28 mouse cellular contexts compared by ENCODE assay signal in the genomic region with DNA sequence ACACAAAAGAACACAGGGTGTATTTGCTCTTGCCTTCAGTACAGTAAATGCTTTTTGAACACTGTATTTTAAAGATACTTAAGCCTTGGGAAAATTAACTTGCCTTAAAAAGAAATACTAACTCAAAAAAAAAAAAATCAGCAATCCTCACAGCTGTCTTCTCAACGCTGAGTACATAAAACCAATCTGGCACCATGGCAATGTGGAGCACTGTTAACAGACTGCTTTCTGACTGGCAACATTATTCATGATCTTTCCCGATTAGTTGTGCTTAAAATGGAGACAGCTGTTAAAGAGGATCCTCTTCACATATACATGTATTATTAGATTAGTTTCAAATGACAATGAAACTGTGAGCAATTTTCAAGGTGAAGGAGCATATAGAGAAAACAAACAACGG.
DNase-seq lines count a peak whose midpoint lies in the region; ATAC-seq and TF ChIP-seq lines count a peak whose summit lies in the region.
"Had no signal": no experiment of that assay in that cellular context is flagged by ENCODE, and none has a peak within 500 bp of the region (broad histone marks: within the 10 kb centered on the region; RNA-seq: fewer than 3 reads in every experiment).

No protein-coding gene starts in this region.

- H3K36me3 ChIP-seq in forebrain, embryonic 15.5 days, result no peaks in the 10 kb centered on the region
- H3K36me3 ChIP-seq in forebrain, embryonic 11.5 days (ENCODE audit: control insufficient read depth, insufficient read depth, low read length), result no peaks in the 10 kb centered on the region
- H3K36me3 ChIP-seq in forebrain, postnatal 0 days (ENCODE audit: insufficient read depth), result no peaks in the 10 kb centered on the region
- H3K36me3 ChIP-seq: embryonic facial prominence, embryonic 15.5 days; G1E; heart, embryonic 13.5 days; hindbrain, embryonic 12.5 days; limb, embryonic 10.5 days; liver, embryonic 15.5 days; midbrain, embryonic 15.5 days; neural tube, embryonic 13.5 days had no signal

- no peak for TF ChIP-seq POLR2A in cerebellum, adult 2 months (IDR thresholded peaks at IDR 0.05; ENCODE audit: borderline replicate concordance, insufficient read depth, low read length)

- 51% methylated on average over 3 of the region's 3 CpGs for WGBS in forebrain, embryonic 15.5 days
- WGBS in forebrain, embryonic 11.5 days, result 76% methylated on average over 3 of the region's 3 CpGs
- 41% methylated on average over 3 of the region's 3 CpGs for WGBS in forebrain, postnatal 0 days
- 18% methylated on average over 3 of the region's 3 CpGs for WGBS in cerebellum, adult 2 months

- peak overlapping the region; percentile 53; the same call in 1 of the 2 replicates for H3K27ac ChIP-seq in forebrain, embryonic 15.5 days (replicated peaks)
- no peak overlapping the region for H3K27ac ChIP-seq in forebrain, embryonic 11.5 days (ENCODE audit: low read depth, low read length)
- H3K27ac ChIP-seq in left cerebral cortex, adult 2 months, result no peak overlapping the region
- H3K27ac ChIP-seq in forebrain, postnatal 0 days (ENCODE audit: low read depth, low read length), result no peak overlapping the region; the same call in 1 of the 2 replicates
- H3K27ac ChIP-seq in cerebellum, adult 2 months (ENCODE audit: insufficient read depth, low read length), result no peak overlapping the region
- H3K27ac ChIP-seq: embryonic facial prominence, embryonic 15.5 days; heart, adult 2 months; heart, embryonic 13.5 days; hindbrain, embryonic 12.5 days; limb, embryonic 10.5 days; liver, embryonic 15.5 days; midbrain, embryonic 15.5 days; neural tube, embryonic 13.5 days; stomach, postnatal 0 days had no signal

- H3K9ac ChIP-seq in forebrain, embryonic 15.5 days (replicated peaks), result no peak overlapping the region
- no peak overlapping the region for H3K9ac ChIP-seq in forebrain, embryonic 11.5 days (ENCODE audit: low read length)
- no peak overlapping the region for H3K9ac ChIP-seq in forebrain, postnatal 0 days
- H3K9ac ChIP-seq: embryonic facial prominence, embryonic 15.5 days; heart, embryonic 13.5 days; hindbrain, embryonic 12.5 days; liver, embryonic 15.5 days; midbrain, embryonic 15.5 days; neural tube, embryonic 13.5 days had no signal

- no peak for TF ChIP-seq CTCF in left cerebral cortex, adult 2 months (IDR thresholded peaks at IDR 0.05)
- TF ChIP-seq CTCF in forebrain, postnatal 0 days (IDR thresholded peaks at IDR 0.05; ENCODE audit: low read depth), result no peak
- TF ChIP-seq CTCF in cerebellum, adult 2 months (IDR thresholded peaks at IDR 0.05; ENCODE audit: borderline replicate concordance, insufficient read depth, low read depth, low read length), result no peak

- H3K4me3 ChIP-seq in forebrain, embryonic 15.5 days, result no peak overlapping the region
- H3K4me3 ChIP-seq in forebrain, embryonic 11.5 days (ENCODE audit: low read depth, low read length), result no peak overlapping the region
- H3K4me3 ChIP-seq in left cerebral cortex, adult 2 months, result no peak overlapping the region
- no peak overlapping the region for H3K4me3 ChIP-seq in forebrain, postnatal 0 days (ENCODE audit: low read depth, low read length)
- H3K4me3 ChIP-seq in cerebellum, adult 2 months (replicated peaks; ENCODE audit: insufficient read depth, low read depth, low read length), result no peak overlapping the region
- H3K4me3 ChIP-seq: embryonic facial prominence, embryonic 15.5 days; heart, adult 2 months; heart, embryonic 13.5 days; hindbrain, embryonic 12.5 days; limb, embryonic 10.5 days; liver, embryonic 15.5 days; midbrain, embryonic 15.5 days; neural tube, embryonic 13.5 days had no signal

- intact Hi-C loops in left cerebral cortex, postnatal 25 days (cut with DNase I), result no loop called here
- intact Hi-C loops in left cerebral cortex, adult 2 months (cut with DNase I), result no loop called here

- ATAC-seq in forebrain, embryonic 15.5 days (replicated peaks), result peak; percentile 70
- no peak for ATAC-seq in forebrain, embryonic 11.5 days (replicated peaks; ENCODE audit: low FRiP score)
- peak; percentile 85 for ATAC-seq in forebrain, postnatal 0 days
- ATAC-seq: intestine, postnatal 0 days; midbrain, embryonic 15.5 days; Patski had no signal

- no peak for DNase-seq in forebrain, embryonic 11.5 days (ENCODE audit: low spot score)
- DNase-seq in left cerebral cortex, postnatal 25 days (ENCODE audit: low spot score in 2 of 2), result peak; percentile 1 to 14
- no peak for DNase-seq in left cerebral cortex, adult 2 months (ENCODE audit: extremely low spot score in 1 of 2, low spot score in 2 of 2)
- peak; percentile 61 for DNase-seq in forebrain, postnatal 0 days
- DNase-seq in lung, adult 18-20 months, result no peak
- no peak for DNase-seq in cerebellum, adult 2 months
- DNase-seq: cerebellum, adult 18-20 months; cerebellum, postnatal 36 days; embryo, embryonic 11 days; gastrocnemius, postnatal 36 days; heart, adult 2 months; kidney, postnatal 25 days; liver; lung, postnatal 4 days; retina, postnatal 1 day had no signal

- H3K4me2 ChIP-seq in forebrain, embryonic 15.5 days (replicated peaks), result no peak overlapping the region
- no peak overlapping the region for H3K4me2 ChIP-seq in forebrain, embryonic 11.5 days (ENCODE audit: low read depth, low read length, severe bottlenecking)
- no peak overlapping the region for H3K4me2 ChIP-seq in forebrain, postnatal 0 days (ENCODE audit: low read depth)
- H3K4me2 ChIP-seq: embryonic facial prominence, embryonic 15.5 days; heart, embryonic 13.5 days; hindbrain, embryonic 12.5 days; liver, embryonic 15.5 days; midbrain, embryonic 15.5 days; neural tube, embryonic 13.5 days had no signal

- H3K27me3 ChIP-seq in forebrain, embryonic 15.5 days, result no peaks in the 10 kb centered on the region
- no peaks in the 10 kb centered on the region for H3K27me3 ChIP-seq in forebrain, embryonic 11.5 days (ENCODE audit: control insufficient read depth, insufficient read depth, low read length)
- H3K27me3 ChIP-seq in forebrain, postnatal 0 days (ENCODE audit: insufficient read depth, low read length), result no peaks in the 10 kb centered on the region
- H3K27me3 ChIP-seq in cerebellum, adult 2 months (ENCODE audit: control insufficient read depth, insufficient read depth, low read length), result no peaks in the 10 kb centered on the region
- H3K27me3 ChIP-seq: CH12.LX; embryonic facial prominence, embryonic 15.5 days; heart, embryonic 13.5 days; hindbrain, embryonic 12.5 days; liver, embryonic 15.5 days; midbrain, embryonic 15.5 days; neural tube, embryonic 13.5 days; Patski had no signal

- H3K4me1 ChIP-seq in forebrain, embryonic 15.5 days, result no peaks in the 10 kb centered on the region
- no peaks in the 10 kb centered on the region for H3K4me1 ChIP-seq in forebrain, embryonic 11.5 days (replicated peaks; ENCODE audit: control insufficient read depth, insufficient read depth, low read length)
- H3K4me1 ChIP-seq in forebrain, postnatal 0 days (ENCODE audit: insufficient read depth), result peaks cover 3% of the 10 kb centered on the region; the same call in 1 of the 2 replicates
- H3K4me1 ChIP-seq in cerebellum, adult 2 months (ENCODE audit: control insufficient read depth, insufficient read depth, low read length), result no peaks in the 10 kb centered on the region
- H3K4me1 ChIP-seq: embryonic facial prominence, embryonic 15.5 days; heart, embryonic 13.5 days; hindbrain, embryonic 12.5 days; limb, embryonic 10.5 days; liver, embryonic 15.5 days; midbrain, embryonic 15.5 days; neural tube, embryonic 13.5 days had no signal

- H3K9me3 ChIP-seq in forebrain, embryonic 15.5 days, result no peaks in the 10 kb centered on the region
- H3K9me3 ChIP-seq in forebrain, embryonic 11.5 days (ENCODE audit: control insufficient read depth, low read length), result no peaks in the 10 kb centered on the region
- no peaks in the 10 kb centered on the region for H3K9me3 ChIP-seq in forebrain, postnatal 0 days (ENCODE audit: low read length)
- H3K9me3 ChIP-seq: embryonic facial prominence, embryonic 15.5 days; heart, embryonic 13.5 days; hindbrain, embryonic 12.5 days; limb, embryonic 10.5 days; liver, embryonic 15.5 days; midbrain, embryonic 15.5 days; neural tube, embryonic 13.5 days had no signal

Comparison
In these comparisons a context has a peak if more than half of its experiments do, and no peak if none do; other contexts are left out.
1. DNase-seq: peak in left cerebral cortex, postnatal 25 days (2 of 2) and forebrain, postnatal 0 days (single experiment); none in forebrain, embryonic 11.5 days (single experiment), left cerebral cortex, adult 2 months (0 of 2), lung, adult 18-20 months (0 of 2) and cerebellum, adult 2 months (0 of 2).